In the genomic region with DNA sequence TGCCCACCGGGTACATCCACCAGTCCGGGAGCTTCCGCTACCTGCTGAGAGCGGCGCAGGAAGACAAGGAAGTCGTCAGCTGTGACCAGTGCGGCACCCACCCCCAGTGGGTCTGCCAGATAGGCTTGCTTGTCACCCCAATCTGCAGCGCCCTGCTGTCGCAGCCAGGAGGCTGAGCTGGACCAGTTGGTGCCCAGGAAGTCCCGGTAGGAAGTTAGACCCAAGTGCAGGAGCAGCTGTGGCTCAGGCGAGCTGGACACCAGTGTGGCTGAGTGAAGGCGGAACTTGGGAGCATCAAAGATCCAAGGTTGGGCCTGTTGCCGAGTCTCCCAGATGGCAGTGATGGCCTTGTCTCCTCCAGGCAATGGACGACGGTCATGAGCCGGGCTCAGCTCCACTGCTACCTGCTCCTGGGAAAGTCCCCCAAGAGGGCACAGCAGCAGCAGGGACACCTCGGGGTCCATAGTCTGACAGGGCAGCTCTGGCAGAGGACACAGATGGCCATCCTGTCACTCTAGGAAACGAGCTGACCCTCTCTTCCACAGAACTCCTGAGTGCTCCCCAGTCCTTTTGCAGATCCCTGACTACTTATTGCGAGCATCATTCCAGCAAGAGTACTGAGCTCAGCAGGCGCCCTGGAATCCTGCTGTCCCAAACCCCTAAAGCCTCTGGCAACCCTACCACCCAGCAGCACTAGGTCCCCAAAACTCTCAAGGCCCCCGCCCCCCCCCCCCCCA, we compare ENCODE assay signal across 1 mouse cellular context.
TF ChIP-seq lines count a peak whose summit lies in the region.

No protein-coding gene starts in this region.

TF ChIP-seq in ES-E14, 5 proteins besides CTCF, POLR2A, EP300 and RAD21 (continued from another document):
- TF ChIP-seq HCFC1 (IDR thresholded peaks at IDR 0.05; ENCODE audit: borderline replicate concordance, insufficient read depth, low read length): no peak
